Mouse (Mus musculus) CD4-positive, CD25-positive, alpha-beta regulatory T cell, adult 4 months (primary cell): Measurements from ENCODE around the gene Cct2. TPM values are rescaled to one million over a fixed set of nuclear protein-coding genes. Genes with fewer than 3 reads are reported as not detected.

Experiments
- ATAC-seq: one replicate; pipeline ENCODE4 v1.8.0; 2017
- polyA plus RNA-seq, 2 experiments: library from polyadenylated mRNA; unstranded; fragments of 100-300 nt; shearing (Covaris generic); gene quantifications; one replicate each; pipeline ENCODE4 v1.2.1; 2017

Gene Cct2
- 100 to 1,000 TPM; 185 to 226 TPM for polyA plus RNA-seq

- peak; percentile 89 for ATAC-seq
These were observed at the start of gene Cct2 for GRCm38 (mm10) chr10:117063254-117064021. Cct2 (minus strand) TSS chr10:117063814.

GRCm38 (mm10) chr10:117112545-117112944 lies 48.9 kb upstream of the Cct2 start:
- peak; percentile 91 for ATAC-seq

GRCm38 (mm10) chr10:117111455-117111854 lies 47.8 kb upstream of the Cct2 start:
- ATAC-seq, result peak; percentile 22

GRCm38 (mm10) chr10:117110271-117110670 lies 46.7 kb upstream of the Cct2 start:
- ATAC-seq, result peak; percentile 13

- no peak for ATAC-seq
These were observed 43.1 kb upstream of the Cct2 start for GRCm38 (mm10) chr10:117106686-117107085.

- no peak for ATAC-seq
These were observed 42.6 kb upstream of the Cct2 start for GRCm38 (mm10) chr10:117106244-117106643.

GRCm38 (mm10) chr10:117105015-117105414 lies 41.4 kb upstream of the Cct2 start:
- ATAC-seq, result peak; percentile 18

GRCm38 (mm10) chr10:117103854-117104598 lies 40.4 kb upstream of the Cct2 start:
- ATAC-seq, result peak; percentile 84

- no peak for ATAC-seq
These were observed 36.6 kb upstream of the Cct2 start for GRCm38 (mm10) chr10:117100175-117100574.

GRCm38 (mm10) chr10:117097116-117097698 lies 33.6 kb upstream of the Cct2 start:
- no peak for ATAC-seq

GRCm38 (mm10) chr10:117096096-117096495 lies 32.5 kb upstream of the Cct2 start:
- ATAC-seq, result no peak

- no peak for ATAC-seq
These were observed 31.1 kb upstream of the Cct2 start for GRCm38 (mm10) chr10:117094504-117095329.

- ATAC-seq, result no peak
These were observed 26.0 kb upstream of the Cct2 start for GRCm38 (mm10) chr10:117089628-117090027.

- ATAC-seq, result peak; percentile 80
These were observed 18.3 kb upstream of the Cct2 start for GRCm38 (mm10) chr10:117081914-117082359.

- ATAC-seq, result peak; percentile 11
These were observed 17.7 kb upstream of the Cct2 start for GRCm38 (mm10) chr10:117081326-117081725.

- peak; percentile 60 for ATAC-seq
These were observed 14.7 kb upstream of the Cct2 start for GRCm38 (mm10) chr10:117078284-117078683.

- no peak for ATAC-seq
These were observed 9.6 kb upstream of the Cct2 start for GRCm38 (mm10) chr10:117073176-117073575.

GRCm38 (mm10) chr10:117072191-117072888 lies 8.7 kb upstream of the Cct2 start:
- ATAC-seq, result no peak

GRCm38 (mm10) chr10:117069109-117069508 lies 5.5 kb upstream of the Cct2 start:
- ATAC-seq, result no peak

GRCm38 (mm10) chr10:117064076-117064475 lies 462 bp upstream of the Cct2 start:
- ATAC-seq, result no peak

- ATAC-seq, result no peak
These were observed 740 bp downstream of the Cct2 start for GRCm38 (mm10) chr10:117062894-117063253.

GRCm38 (mm10) chr10:117055668-117056067 lies 7.9 kb downstream of the Cct2 start:
- no peak for ATAC-seq
